Mouse (Mus musculus) testis, adult 2 months (tissue): ENCODE results near the gene Tekt1. TPM values are rescaled to one million over a fixed set of nuclear protein-coding genes. Genes with fewer than 3 reads are reported as not detected.
A peak's percentile ranks its signal among the peaks of the same experiment; 100 is the strongest.

Source experiments
- H3K27ac ChIP-seq: fragments of 200-500 bp; 2 replicates; pipeline ENCODE4 v1.5.1; 2012; ENCODE audit warnings: low read depth, low read length; ENCODE audit not compliant: control insufficient read depth, insufficient read depth
- H3K27me3 ChIP-seq: fragments of 200-500 bp; 2 replicates; pipeline ENCODE4 v1.6.1; 2012; ENCODE audit warnings: mild to moderate bottlenecking, low read length, moderate library complexity; ENCODE audit not compliant: control insufficient read depth, insufficient read depth
- H3K36me3 ChIP-seq: fragments of 200-500 bp; 2 replicates; pipeline ENCODE4 v1.6.1; 2012; ENCODE audit warnings: mild to moderate bottlenecking, low read length; ENCODE audit not compliant: control insufficient read depth, insufficient read depth
- H3K4me1 ChIP-seq: fragments of 200-500 bp; 2 replicates; pipeline ENCODE4 v1.6.1; 2012; ENCODE audit warnings: low read length; ENCODE audit not compliant: control insufficient read depth, insufficient read depth
- H3K4me3 ChIP-seq: fragments of 200-500 bp; 2 replicates; pipeline ENCODE4 v1.5.1; 2012; ENCODE audit warnings: low read depth, mild to moderate bottlenecking, low read length, moderate library complexity, mixed read lengths; ENCODE audit not compliant: control insufficient read depth
- CTCF ChIP-seq: fragments of 200-500 bp; IDR thresholded peaks from 2 replicates; pipeline ENCODE4 v1.5.1; 2012; ENCODE audit warnings: low read depth, mild to moderate bottlenecking, inconsistent platforms, low read length, moderate library complexity; ENCODE audit not compliant: control insufficient read depth, insufficient read depth, insufficient replicate concordance
- POLR2A ChIP-seq: fragments of 200-500 bp; IDR thresholded peaks from 2 replicates; pipeline ENCODE4 v1.6.1; 2012; ENCODE audit warnings: low read depth, mild to moderate bottlenecking, inconsistent platforms, low read length, moderate library complexity; ENCODE audit not compliant: control insufficient read depth
- polyA plus RNA-seq: library from polyadenylated mRNA; depleted of rRNA; stranded (reverse); fragments of >200 nt; gene quantifications from 2 replicates; pipeline ENCODE4 v1.2.3, GENCODE M21; 2012; rRNA removed

Tekt1 gene
- polyA plus RNA-seq, 1 experiment, result 184 TPM

DNA sequence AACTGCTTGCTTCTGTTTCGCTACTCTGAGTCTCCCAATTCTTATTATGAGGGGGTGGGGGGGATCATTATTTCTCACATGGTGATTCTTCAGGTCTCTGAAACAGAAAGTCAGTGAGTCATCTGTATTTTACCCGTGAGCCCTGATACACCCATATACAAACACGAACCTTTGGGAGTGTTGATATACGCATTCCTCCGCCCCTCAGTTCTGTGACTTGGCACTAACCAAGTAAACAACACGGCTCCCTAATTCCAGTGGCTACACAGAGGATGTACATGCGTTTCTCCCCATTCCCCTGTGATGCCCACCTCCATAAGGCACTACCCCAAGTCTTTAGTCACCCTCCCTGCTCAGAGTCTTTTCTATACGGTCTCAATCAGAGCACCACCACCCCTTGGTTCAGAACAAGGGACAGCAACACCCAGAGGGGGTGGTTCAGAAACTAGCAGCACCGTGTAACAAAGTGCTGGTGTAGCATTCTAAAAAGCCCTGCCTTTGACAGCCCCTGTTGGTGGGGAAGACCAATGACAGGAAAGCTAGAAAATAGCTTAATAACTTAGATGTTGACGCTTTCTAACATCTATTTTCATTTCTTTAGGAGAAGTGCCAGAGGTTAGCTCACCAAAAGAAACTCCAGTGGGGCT, 50.8 kb downstream of the Tekt1 start:
- no peak overlapping the region for H3K4me3 ChIP-seq
- peaks cover 3% of the 10 kb centered on the region for H3K4me1 ChIP-seq
- TF ChIP-seq POLR2A (no peak), CTCF (no peak)
- no peaks in the 10 kb centered on the region for H3K36me3 ChIP-seq
- H3K27me3 ChIP-seq, result no peaks in the 10 kb centered on the region
- H3K27ac ChIP-seq, result no peak overlapping the region

DNA sequence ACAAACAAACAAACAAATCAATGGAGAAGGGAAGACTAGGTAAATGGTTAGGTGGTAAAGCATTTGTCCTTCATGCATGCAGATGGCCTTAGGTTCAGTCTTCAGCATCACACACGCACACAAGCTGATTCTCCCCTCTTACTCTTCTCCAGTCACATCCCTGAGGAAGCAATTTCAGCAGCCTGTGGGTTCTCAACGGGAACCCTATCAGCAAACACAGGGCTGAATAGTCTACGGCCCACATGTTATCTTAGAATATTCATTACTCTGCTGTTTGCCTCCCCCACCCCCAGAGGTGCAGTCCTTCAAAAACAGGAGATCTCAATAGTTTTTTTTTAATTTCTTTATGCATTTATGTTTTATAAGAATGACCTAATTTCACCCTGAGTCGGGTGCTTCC, 51.8 kb downstream of the Tekt1 start:
- Histone ChIP-seq H3K4me1 (peaks cover 3% of the 10 kb centered on the region), H3K27ac (no peak overlapping the region)

DNA sequence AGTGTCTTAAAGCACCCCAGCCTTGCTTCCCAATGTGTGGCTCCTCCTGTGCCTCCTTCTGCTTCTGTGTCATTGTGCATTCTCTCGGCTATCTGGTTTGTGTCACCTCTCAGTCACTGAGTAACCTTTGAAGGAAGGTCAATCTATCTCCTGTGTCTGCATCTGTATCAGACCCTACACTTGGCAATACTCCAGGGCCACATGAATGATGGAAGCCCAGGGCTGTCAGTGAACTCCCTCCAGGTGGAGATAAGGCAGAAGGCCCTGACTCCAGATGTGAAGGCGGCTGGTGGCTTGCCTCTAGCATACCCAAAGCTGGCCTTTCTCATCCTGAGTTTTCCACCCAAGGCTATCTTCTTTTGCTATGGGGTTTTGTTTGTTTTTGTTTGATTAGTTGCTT, 53.3 kb downstream of the Tekt1 start:
- no peaks in the 10 kb centered on the region for H3K27me3 ChIP-seq
- H3K27ac ChIP-seq, result no peak overlapping the region
- no peak overlapping the region for H3K4me3 ChIP-seq
- no peaks in the 10 kb centered on the region for H3K4me1 ChIP-seq
- H3K36me3 ChIP-seq, result no peaks in the 10 kb centered on the region
- TF ChIP-seq CTCF (no peak), POLR2A (no peak)

More for the DNA sequence above, 51.8 kb downstream of the Tekt1 start:
- Histone ChIP-seq H3K36me3 (no peaks in the 10 kb centered on the region), H3K27me3 (no peaks in the 10 kb centered on the region), H3K4me3 (no peak overlapping the region)
- TF ChIP-seq POLR2A (no peak), CTCF (no peak)

DNA sequence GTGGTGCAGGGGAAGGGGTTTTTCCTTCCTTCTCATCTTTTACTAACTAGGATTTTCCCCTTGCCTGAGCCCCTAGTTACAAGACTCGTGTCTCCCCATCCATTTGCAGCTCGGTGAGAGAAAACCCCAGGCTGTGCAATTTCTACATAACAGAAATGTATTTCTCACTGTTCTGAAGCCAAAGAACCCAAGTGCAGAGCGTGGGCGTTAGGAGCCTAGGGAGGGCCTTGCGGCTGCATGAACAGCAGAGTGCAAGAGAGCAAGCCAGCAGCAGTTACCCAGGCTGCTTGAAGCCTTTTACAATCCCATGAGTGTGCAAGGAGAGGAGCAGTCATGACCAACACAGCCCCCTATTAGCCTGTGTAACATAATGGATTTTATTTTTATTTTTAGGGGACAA, 54.8 kb downstream of the Tekt1 start:
- Histone ChIP-seq H3K4me1 (no peaks in the 10 kb centered on the region), H3K4me3 (no peak overlapping the region), H3K27ac (no peak overlapping the region), H3K36me3 (no peaks in the 10 kb centered on the region), H3K27me3 (no peaks in the 10 kb centered on the region)
- TF ChIP-seq CTCF (no peak), POLR2A (no peak)

DNA sequence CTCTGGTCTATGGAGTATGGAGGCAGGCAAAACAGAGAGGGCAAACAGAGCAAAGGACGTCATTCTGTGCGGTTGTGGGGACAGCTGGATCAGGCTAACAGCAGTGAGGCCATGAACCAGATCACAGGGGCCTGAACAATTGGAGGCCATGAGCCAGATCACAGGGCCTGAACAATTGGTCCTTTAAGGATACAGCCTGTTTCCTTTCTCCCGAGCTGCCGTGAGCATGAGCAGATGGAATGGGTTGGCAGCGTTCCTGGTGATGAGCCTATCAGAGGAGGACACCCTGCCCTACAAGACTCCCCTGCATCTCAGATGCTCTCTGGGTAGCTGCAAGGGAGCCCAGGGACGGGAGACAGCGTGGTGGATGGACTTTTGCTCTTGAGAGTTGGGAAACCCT, 60.0 kb downstream of the Tekt1 start:
- peaks cover 2% of the 10 kb centered on the region for H3K4me1 ChIP-seq
- peak overlapping the region; percentile 64; the same call in 1 of the 2 replicates for H3K4me3 ChIP-seq
- peak overlapping the region; percentile 60 for H3K27ac ChIP-seq
- H3K36me3 ChIP-seq, result no peaks in the 10 kb centered on the region
- no peaks in the 10 kb centered on the region for H3K27me3 ChIP-seq
- TF ChIP-seq CTCF (no peak), POLR2A (no peak)

DNA sequence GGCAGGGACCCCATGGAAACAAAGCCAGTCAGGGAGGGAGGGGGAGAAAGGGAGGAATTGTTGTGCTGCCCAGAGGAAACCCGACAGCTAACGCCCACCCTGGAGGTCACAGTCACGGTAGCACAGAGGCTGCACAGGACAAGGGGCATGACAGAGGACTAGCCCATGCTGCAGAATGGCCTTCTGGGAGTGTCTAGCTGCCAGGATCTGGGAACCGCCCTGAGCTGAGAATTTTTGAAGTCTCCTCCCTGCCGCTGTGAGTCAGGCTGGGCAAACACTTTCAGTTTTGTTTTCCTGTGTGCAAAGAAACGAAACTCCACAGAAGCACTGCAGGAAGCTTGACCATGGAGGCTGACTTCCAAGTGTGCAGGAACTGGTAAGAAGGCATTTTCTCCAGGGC, 60.9 kb downstream of the Tekt1 start, which contains the start of gene Xaf1:
Gene Xaf1, plus strand, starts transcription at position 296 of the 400 bp plus-strand sequence.
- Histone ChIP-seq H3K27ac (peak within 1 kb of the TSS; percentile 60), H3K4me1 (peaks cover 2% of the 10 kb centered on the region), H3K36me3 (no peaks in the 10 kb centered on the region), H3K27me3 (no peaks in the 10 kb centered on the region), H3K4me3 (peak within 1 kb of the TSS; percentile 64)
- TF ChIP-seq CTCF (no peak), POLR2A (0 out of 2 replicates have a peak, but pooled peaks have one; percentile 18)

Other genes starting within 250 kb of the Tekt1 start
- gene Pitpnm3, start 226.7 kb downstream of the Tekt1 start, polyA plus RNA-seq, result 2.6 and 3.2 TPM in 2 replicates
- gene Gm43951, start 155.6 kb downstream of the Tekt1 start, polyA plus RNA-seq, result 0.78 and 1.1 TPM in 2 replicates
- gene 4933427D14Rik, start 155.0 kb downstream of the Tekt1 start, polyA plus RNA-seq, result 19.1 and 33.1 TPM in 2 replicates
- gene Txndc17, start 154.9 kb downstream of the Tekt1 start, polyA plus RNA-seq, result 15.8 and 17.5 TPM in 2 replicates
- 21.5 and 23.5 TPM in 2 replicates for gene Med31, start 146.8 kb downstream of the Tekt1 start, polyA plus RNA-seq
- gene Slc13a5, start 95.2 kb downstream of the Tekt1 start, polyA plus RNA-seq, result 34.1 and 37.6 TPM in 2 replicates
- gene Xaf1, start 60.8 kb downstream of the Tekt1 start, polyA plus RNA-seq, result 1.4 and 2.3 TPM in 2 replicates
- gene Fbxo39, start 48.0 kb downstream of the Tekt1 start, polyA plus RNA-seq, result 108 and 112 TPM in 2 replicates
- 2.1 and 2.5 TPM in 2 replicates for gene Smtnl2, start 49.3 kb upstream of the Tekt1 start, polyA plus RNA-seq
- gene Ggt6, start 73.1 kb upstream of the Tekt1 start, polyA plus RNA-seq, result 0.10 TPM in 2 replicates
- 13.6 and 14.0 TPM in 2 replicates for gene Mybbp1a, start 78.9 kb upstream of the Tekt1 start, polyA plus RNA-seq
- 11.4 and 12.1 TPM in 2 replicates for gene Spns2, start 127.5 kb upstream of the Tekt1 start, polyA plus RNA-seq
- 1.6 and 1.7 TPM in 2 replicates for gene Spns3, start 188.1 kb upstream of the Tekt1 start, polyA plus RNA-seq
- gene Ube2g1, start 244.8 kb upstream of the Tekt1 start, polyA plus RNA-seq, result 3.9 and 4.1 TPM in 2 replicates